Mouse (Mus musculus) embryonic fibroblast, embryonic 13.5 days (primary cell): ENCODE data around the gene Eif4h.

Source experiments
- CTCF ChIP-seq: IDR thresholded peaks from 2 replicates; pipeline ENCODE4 v1.5.1; 2011; ENCODE audit warnings: mild to moderate bottlenecking, control low read depth, low read length, moderate library complexity, borderline replicate concordance; ENCODE audit not compliant: insufficient read depth
- POLR2A ChIP-seq: IDR thresholded peaks from 2 replicates; pipeline ENCODE4 v1.6.1; 2011; ENCODE audit warnings: low read depth, mild to moderate bottlenecking, control low read depth, low read length, moderate library complexity

- TF ChIP-seq CTCF (no peak), POLR2A (no peak)
These were observed 4.8 kb upstream of the Eif4h start for GRCm38 (mm10) chr5:134644121-134644520.
